Mouse (Mus musculus) embryonic facial prominence, embryonic 14.5 days (tissue): ENCODE data around the gene Fam110a. TPM values are rescaled to one million over a fixed set of nuclear protein-coding genes. Genes with fewer than 3 reads are reported as not detected.
A peak's percentile ranks its signal among the peaks of the same experiment; 100 is the strongest.

Source experiments
- ATAC-seq: fragments of 200-750 bp; cut with Nextera tagmentation; 2 replicates; pipeline ENCODE4 v1.8.0; 2017; ENCODE audit warnings: low read depth, moderate number of reproducible peaks, moderate TSS enrichment
- DNase-seq: peaks from one replicate; pipeline ENCODE4 v3.0.0-alpha.2; 2015; ENCODE audit warnings: low spot score
- H3K27ac ChIP-seq: fragments of 300-500 bp; sonication (generic); replicated peaks from 2 replicates; pipeline ENCODE4 v1.5.1; 2014; ENCODE audit warnings: low read depth, mild to moderate bottlenecking, low read length, moderate library complexity
- H3K27me3 ChIP-seq: fragments of 300-500 bp; sonication (generic); replicated peaks from 2 replicates; pipeline ENCODE4 v1.6.1; 2014; ENCODE audit warnings: low read length; ENCODE audit not compliant: control insufficient read depth, insufficient read depth
- H3K36me3 ChIP-seq: fragments of 300-500 bp; sonication (generic); 2 replicates; pipeline ENCODE4 v1.6.1; 2014; ENCODE audit warnings: low read length, mixed read lengths; ENCODE audit not compliant: control insufficient read depth, insufficient read depth
- H3K4me1 ChIP-seq: fragments of 300-500 bp; sonication (generic); 2 replicates; pipeline ENCODE4 v1.6.1; 2014; ENCODE audit warnings: antibody characterized with exemption, low read length; ENCODE audit not compliant: control insufficient read depth, insufficient read depth
- H3K4me2 ChIP-seq: fragments of 300-500 bp; sonication (generic); 2 replicates; pipeline ENCODE4 v1.6.1; 2014; ENCODE audit warnings: low read depth, mild to moderate bottlenecking, low read length, moderate library complexity, mixed read lengths
- H3K4me3 ChIP-seq: fragments of 300-500 bp; sonication (generic); 2 replicates; pipeline ENCODE4 v1.5.1; 2014; ENCODE audit warnings: low read depth, mild to moderate bottlenecking, low read length
- H3K9ac ChIP-seq: fragments of 300-500 bp; sonication (generic); 2 replicates; pipeline ENCODE4 v1.6.1; 2014; ENCODE audit warnings: low read depth, mild to moderate bottlenecking, low read length, moderate library complexity, mixed read lengths
- H3K9me3 ChIP-seq: fragments of 300-500 bp; sonication (generic); 2 replicates; pipeline ENCODE4 v1.6.1; 2016; ENCODE audit warnings: low read length; ENCODE audit not compliant: control insufficient read depth
- WGBS: fragments of 180-500 bp; shearing (Covaris S2); extraction: QIAGEN DNeasy Blood & Tissue Kit; methylation state at CpG from one replicate; pipeline ENCODE4 v1.1.7; 2014; 5-methylcytosine and 5-hydroxymethylcytosine counted together
- polyA plus RNA-seq: library from polyadenylated mRNA; unstranded; fragments of >200 nt; fragmentation: Nextera tagmentation; extraction: Ambion mirVana; gene quantifications from 2 replicates; pipeline ENCODE4 v1.2.1, GENCODE M21; 2014

Fam110a gene
- polyA plus RNA-seq, 1 experiment from 2014 or later, result 18.8 TPM

- Histone ChIP-seq H3K27ac (peak overlapping the region; percentile 55), H3K9me3 (no peaks in the 10 kb centered on the region), H3K36me3 (no peaks in the 10 kb centered on the region), H3K9ac (no peak overlapping the region), H3K4me1 (peaks cover 29% of the 10 kb centered on the region), H3K4me3 (no peak overlapping the region), H3K27me3 (no peaks in the 10 kb centered on the region), H3K4me2 (no peak overlapping the region)
- DNase-seq (peak; percentile 93), ATAC-seq (peak; percentile 76)
- WGBS, result 51% methylated on average over 10 of the region's 10 CpGs
Observed at GRCm38 (mm10) chr2:151962474-151962873, 17.5 kb downstream of the Fam110a start.

- Histone ChIP-seq H3K9ac (no peak overlapping the region), H3K4me2 (no peak overlapping the region), H3K4me1 (peaks cover 29% of the 10 kb centered on the region), H3K27ac (peak overlapping the region; percentile 58), H3K9me3 (no peaks in the 10 kb centered on the region), H3K4me3 (no peak overlapping the region), H3K27me3 (no peaks in the 10 kb centered on the region), H3K36me3 (no peaks in the 10 kb centered on the region)
- no peak for ATAC-seq
- WGBS, result 44% methylated on average over 8 of the region's 9 CpGs
- DNase-seq, result peak; percentile 58
Observed at GRCm38 (mm10) chr2:151961284-151962196, 18.5 kb downstream of the Fam110a start.

- no peaks in the 10 kb centered on the region for H3K27me3 ChIP-seq
- 21% methylated on average over 5 of the region's 5 CpGs for WGBS
- DNase-seq (no peak), ATAC-seq (no peak)
- no peaks in the 10 kb centered on the region for H3K36me3 ChIP-seq
- H3K27ac ChIP-seq, result no peak overlapping the region
- peaks cover 23% of the 10 kb centered on the region for H3K4me1 ChIP-seq
- no peak overlapping the region for H3K9ac ChIP-seq
- no peak overlapping the region for H3K4me2 ChIP-seq
- no peaks in the 10 kb centered on the region for H3K9me3 ChIP-seq
- H3K4me3 ChIP-seq, result no peak overlapping the region
Observed at GRCm38 (mm10) chr2:151959274-151959673, 20.7 kb downstream of the Fam110a start.

- Histone ChIP-seq H3K9me3 (no peaks in the 10 kb centered on the region), H3K9ac (no peak overlapping the region), H3K27ac (no peak overlapping the region), H3K4me2 (no peak overlapping the region), H3K27me3 (no peaks in the 10 kb centered on the region), H3K4me1 (peaks cover 4% of the 10 kb centered on the region; the same call in 1 of the 2 replicates), H3K36me3 (no peaks in the 10 kb centered on the region), H3K4me3 (no peak overlapping the region)
- DNase-seq (no peak), ATAC-seq (no peak)
- WGBS, result 80% methylated on average over 4 of the region's 4 CpGs
Observed at GRCm38 (mm10) chr2:151956500-151957137, 23.4 kb downstream of the Fam110a start.

GRCm38 (mm10) chr2:151953665-151954064 is 26.4 kb downstream of the Fam110a start:
- 82% methylated on average over 8 of the region's 8 CpGs for WGBS

DNA sequence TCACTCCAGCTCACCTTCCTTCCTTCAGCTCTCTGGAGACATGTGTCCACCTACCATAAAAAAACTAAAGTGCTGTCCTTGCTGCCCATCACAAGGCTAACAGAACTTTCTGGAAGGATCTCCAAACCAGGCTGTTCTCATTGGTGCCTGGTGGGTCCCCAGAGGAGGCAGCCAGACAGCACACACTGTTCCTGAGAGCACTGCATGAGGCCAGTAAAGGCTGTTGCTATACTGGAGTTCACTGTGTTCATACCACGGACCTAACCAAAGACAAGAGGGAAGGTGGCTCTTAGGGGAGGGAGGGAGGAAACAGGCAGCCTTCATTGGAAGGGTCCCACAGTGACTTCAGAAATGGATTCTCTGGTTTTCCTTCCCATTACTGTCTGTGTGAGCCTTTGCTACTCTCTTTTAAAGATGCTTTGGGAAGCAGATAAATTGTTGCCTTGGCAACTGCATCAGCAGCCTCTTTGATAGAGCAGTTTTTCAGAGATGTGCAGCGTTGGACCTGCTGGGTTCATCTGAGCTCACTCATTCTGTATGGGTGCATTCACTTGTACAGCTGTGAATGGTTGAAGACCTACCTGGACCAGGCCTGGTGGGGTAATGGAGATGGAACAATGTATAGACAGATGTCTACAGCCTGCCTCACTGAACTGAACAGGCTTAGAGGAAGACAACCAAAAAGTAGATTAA is 30.8 kb downstream of the Fam110a start:
- H3K4me2 ChIP-seq, result no peak overlapping the region
- WGBS, result 81% methylated on average over 2 of the region's 2 CpGs
- ATAC-seq (no peak), DNase-seq (no peak)
- no peak overlapping the region for H3K9ac ChIP-seq
- H3K9me3 ChIP-seq, result no peaks in the 10 kb centered on the region
- no peak overlapping the region for H3K27ac ChIP-seq
- no peaks in the 10 kb centered on the region for H3K27me3 ChIP-seq
- H3K4me1 ChIP-seq, result no peaks in the 10 kb centered on the region
- no peaks in the 10 kb centered on the region for H3K36me3 ChIP-seq
- no peak overlapping the region for H3K4me3 ChIP-seq

More at GRCm38 (mm10) chr2:151953665-151954064, 26.4 kb downstream of the Fam110a start:
- DNase-seq (no peak), ATAC-seq (no peak)
- Histone ChIP-seq H3K4me3 (no peak overlapping the region), H3K4me1 (no peaks in the 10 kb centered on the region), H3K9me3 (no peaks in the 10 kb centered on the region), H3K36me3 (no peaks in the 10 kb centered on the region), H3K4me2 (no peak overlapping the region), H3K9ac (no peak overlapping the region), H3K27me3 (no peaks in the 10 kb centered on the region), H3K27ac (no peak overlapping the region)

- DNase-seq (no peak), ATAC-seq (no peak)
- H3K4me2 ChIP-seq, result no peak overlapping the region
- H3K36me3 ChIP-seq, result no peaks in the 10 kb centered on the region
- no peak overlapping the region for H3K9ac ChIP-seq
- WGBS, result 78% methylated on average over 7 of the region's 7 CpGs
- no peaks in the 10 kb centered on the region for H3K4me1 ChIP-seq
- no peaks in the 10 kb centered on the region for H3K27me3 ChIP-seq
- no peak overlapping the region for H3K27ac ChIP-seq
- H3K9me3 ChIP-seq, result no peaks in the 10 kb centered on the region
- no peak overlapping the region for H3K4me3 ChIP-seq
Observed at GRCm38 (mm10) chr2:151948311-151948710, 31.7 kb downstream of the Fam110a start.

DNA sequence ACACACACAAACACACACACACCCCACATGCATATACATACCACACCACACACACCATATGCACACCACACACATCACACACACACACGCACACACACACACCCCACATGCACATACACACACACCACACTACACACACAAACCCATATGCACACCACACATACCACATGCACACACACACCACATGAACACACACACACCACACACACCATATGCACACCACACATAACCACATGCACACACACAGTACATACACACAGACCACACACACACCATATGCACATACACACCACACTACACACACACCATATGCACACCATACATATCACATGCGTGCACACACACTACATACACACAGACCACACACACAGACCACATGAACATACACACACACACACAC is 32.4 kb downstream of the Fam110a start:
- Histone ChIP-seq H3K9me3 (no peaks in the 10 kb centered on the region), H3K4me1 (no peaks in the 10 kb centered on the region), H3K4me2 (no peak overlapping the region), H3K9ac (no peak overlapping the region), H3K36me3 (no peaks in the 10 kb centered on the region), H3K4me3 (no peak overlapping the region), H3K27ac (no peak overlapping the region), H3K27me3 (no peaks in the 10 kb centered on the region)
- ATAC-seq (no peak), DNase-seq (no peak)
- WGBS, result 89% methylated on average over 2 of the region's 2 CpGs
